Mouse (Mus musculus) hindbrain, postnatal 0 days (tissue): ENCODE results near the gene Apol6. TPM values are rescaled to one million over a fixed set of nuclear protein-coding genes. Genes with fewer than 3 reads are reported as not detected.

ENCODE experiments used
- ATAC-seq: fragments of 200-750 bp; cut with Nextera tagmentation; 2 replicates; pipeline ENCODE4 v1.8.0; 2017; ENCODE audit warnings: mild to moderate bottlenecking, moderate TSS enrichment, moderate library complexity
- DNase-seq: peaks from one replicate; pipeline ENCODE4 v3.0.0-alpha.2; 2015; ENCODE audit warnings: low spot score
- H3K27ac ChIP-seq: fragments of 300-500 bp; sonication (generic); 2 replicates; pipeline ENCODE4 v1.5.1; 2014; ENCODE audit warnings: mild to moderate bottlenecking
- H3K27me3 ChIP-seq: fragments of 300-500 bp; sonication (generic); 2 replicates; pipeline ENCODE4 v1.6.1; 2014; ENCODE audit warnings: low read length, mixed read lengths; ENCODE audit not compliant: insufficient read depth
- H3K36me3 ChIP-seq: fragments of 300-500 bp; sonication (generic); 2 replicates; pipeline ENCODE4 v1.6.1; 2014; ENCODE audit warnings: low read length, mixed read lengths; ENCODE audit not compliant: insufficient read depth
- H3K4me1 ChIP-seq: fragments of 300-500 bp; sonication (generic); 2 replicates; pipeline ENCODE4 v1.6.1; 2014; ENCODE audit warnings: antibody characterized with exemption, low read length, mixed read lengths; ENCODE audit not compliant: insufficient read depth
- H3K4me2 ChIP-seq: fragments of 300-500 bp; sonication (generic); 2 replicates; pipeline ENCODE4 v1.6.1; 2014; ENCODE audit warnings: low read depth, mild to moderate bottlenecking, low read length, moderate library complexity, mixed read lengths
- H3K4me3 ChIP-seq: fragments of 300-500 bp; sonication (generic); 2 replicates; pipeline ENCODE4 v1.5.1; 2014; ENCODE audit warnings: low read length
- H3K9ac ChIP-seq: fragments of 300-500 bp; sonication (generic); replicated peaks from 2 replicates; pipeline ENCODE4 v1.6.1; 2014; ENCODE audit warnings: mild to moderate bottlenecking, low read length, moderate library complexity, mixed read lengths
- H3K9me3 ChIP-seq: fragments of 300-500 bp; sonication (generic); 2 replicates; pipeline ENCODE4 v1.6.1; 2016; ENCODE audit warnings: low read length, mixed read lengths
- CTCF ChIP-seq: IDR thresholded peaks from 2 replicates; pipeline ENCODE4 v1.5.1; 2016; ENCODE audit warnings: antibody characterized with exemption, control low read depth, low read depth
- WGBS: fragments of 180-500 bp; shearing (Covaris S2); extraction: QIAGEN DNeasy Blood & Tissue Kit; methylation state at CpG from one replicate; pipeline ENCODE4 v1.1.7; 2014; 5-methylcytosine and 5-hydroxymethylcytosine counted together
- polyA plus RNA-seq: library from polyadenylated mRNA; unstranded; fragments of >200 nt; fragmentation: Nextera tagmentation; extraction: Ambion mirVana; gene quantifications from 2 replicates; pipeline ENCODE4 v1.2.1, GENCODE M21; 2015
- total RNA-seq: library from RNA; depleted of rRNA; stranded (reverse); fragments of >200 nt; gene quantifications from 2 replicates; pipeline ENCODE4 v1.2.3, GENCODE M21; 2014; rRNA removed

Apol6 gene
- total and polyA plus RNA-seq, 2 experiments from 2014 or later = 1.1 TPM; not detected in 1

DNA sequence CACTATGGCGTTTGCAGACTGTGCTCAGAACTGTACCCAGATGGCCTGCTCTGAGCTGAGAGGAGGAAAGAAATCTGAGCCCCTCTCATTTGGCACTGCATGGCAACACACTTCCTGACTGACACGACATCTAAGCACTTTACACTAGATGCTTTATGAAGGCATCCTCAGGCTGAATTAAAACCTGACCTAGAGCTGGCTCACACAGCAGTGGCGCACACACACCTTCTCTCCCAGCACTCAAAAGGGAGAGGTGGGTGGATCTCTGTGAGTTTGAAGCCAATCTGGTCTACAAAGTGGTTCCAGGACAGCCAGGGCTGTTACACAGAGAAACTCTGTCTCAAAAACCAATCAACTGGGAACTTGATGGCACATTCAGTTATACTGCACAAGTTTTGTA lies 55.2 kb downstream of the Apol6 start:
- 76% methylated on average over 3 of the region's 3 CpGs for WGBS
- Histone ChIP-seq H3K36me3 (peaks cover 40% of the 10 kb centered on the region), H3K4me1 (no peaks in the 10 kb centered on the region), H3K27me3 (no peaks in the 10 kb centered on the region), H3K9ac (no peak overlapping the region), H3K9me3 (no peaks in the 10 kb centered on the region), H3K4me2 (no peak overlapping the region), H3K27ac (no peak overlapping the region), H3K4me3 (no peak overlapping the region)
- ATAC-seq = no peak
- TF ChIP-seq CTCF = no peak
- no peak for DNase-seq

DNA sequence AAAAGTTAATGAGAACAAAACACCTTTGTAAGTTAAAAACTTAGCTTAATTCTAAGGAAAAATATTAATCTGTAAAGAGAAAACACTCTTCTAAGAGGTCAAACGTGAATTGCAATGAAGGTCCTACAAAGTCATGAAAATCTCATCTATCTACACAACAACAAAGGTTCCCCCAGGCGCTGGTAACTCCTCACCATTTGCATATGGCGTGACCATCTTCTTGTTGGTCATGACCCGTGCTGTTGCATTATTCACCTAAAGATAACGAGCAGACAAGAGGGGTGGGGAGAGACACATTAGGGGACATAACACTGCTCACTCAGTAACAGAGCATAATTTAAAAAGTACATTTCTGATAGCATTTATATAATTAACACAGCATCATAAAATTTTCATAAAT lies 58.2 kb downstream of the Apol6 start:
- WGBS = 62% methylated on average over 5 of the region's 5 CpGs
- Histone ChIP-seq H3K4me1 (no peaks in the 10 kb centered on the region), H3K27me3 (no peaks in the 10 kb centered on the region), H3K4me3 (no peak overlapping the region), H3K27ac (no peak overlapping the region), H3K4me2 (no peak overlapping the region), H3K9me3 (no peaks in the 10 kb centered on the region), H3K36me3 (peaks cover 27% of the 10 kb centered on the region), H3K9ac (no peak overlapping the region)
- ATAC-seq = no peak
- TF ChIP-seq CTCF = no peak
- DNase-seq = no peak

DNA sequence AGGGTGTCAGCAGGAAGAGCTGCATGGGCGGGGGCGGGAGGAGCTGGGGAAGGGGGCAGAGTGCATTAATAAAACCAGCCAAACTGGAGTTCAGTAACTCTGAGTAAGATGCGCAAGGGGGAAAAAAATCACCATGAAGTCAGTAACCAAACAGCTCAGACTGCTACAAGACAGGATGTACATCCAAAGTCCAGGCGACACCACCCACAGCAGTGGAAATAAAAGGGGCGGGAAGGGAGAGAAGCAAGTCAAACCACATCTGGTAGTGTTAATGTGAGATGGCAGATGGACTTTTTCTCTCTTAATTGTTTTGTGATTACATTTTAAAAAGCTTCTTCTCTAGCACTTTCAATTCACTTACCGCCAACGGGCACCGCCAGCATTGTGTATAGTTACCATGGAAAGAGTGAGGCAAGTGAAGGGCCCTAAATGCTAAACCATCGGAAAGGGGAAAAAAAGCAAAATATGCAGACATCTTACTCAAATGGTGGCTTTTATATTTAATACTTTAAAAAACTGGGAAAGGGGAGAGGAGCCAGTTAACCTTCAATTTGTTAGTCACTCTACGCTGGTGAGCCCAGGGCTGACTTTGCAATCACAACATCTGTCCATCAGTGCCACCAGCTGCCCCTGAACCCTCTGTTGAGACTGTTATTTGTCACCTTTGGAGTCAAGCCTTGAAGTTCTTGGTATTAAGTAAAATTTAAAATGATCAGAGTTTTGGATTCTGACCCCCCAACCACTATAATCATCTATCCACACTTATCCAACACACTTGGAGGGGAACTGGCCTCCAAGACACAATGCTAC lies 60.0 kb downstream of the Apol6 start:
- no peak overlapping the region for H3K4me3 ChIP-seq
- no peaks in the 10 kb centered on the region for H3K9me3 ChIP-seq
- H3K36me3 ChIP-seq = peaks cover 14% of the 10 kb centered on the region
- H3K4me1 ChIP-seq = no peaks in the 10 kb centered on the region
- no peak for TF ChIP-seq CTCF
- H3K27ac ChIP-seq = no peak overlapping the region
- H3K27me3 ChIP-seq = no peaks in the 10 kb centered on the region
- ATAC-seq (no peak), DNase-seq (no peak)
- no peak overlapping the region for H3K4me2 ChIP-seq
- 52% methylated on average over 10 of the region's 10 CpGs for WGBS
- no peak overlapping the region for H3K9ac ChIP-seq

DNA sequence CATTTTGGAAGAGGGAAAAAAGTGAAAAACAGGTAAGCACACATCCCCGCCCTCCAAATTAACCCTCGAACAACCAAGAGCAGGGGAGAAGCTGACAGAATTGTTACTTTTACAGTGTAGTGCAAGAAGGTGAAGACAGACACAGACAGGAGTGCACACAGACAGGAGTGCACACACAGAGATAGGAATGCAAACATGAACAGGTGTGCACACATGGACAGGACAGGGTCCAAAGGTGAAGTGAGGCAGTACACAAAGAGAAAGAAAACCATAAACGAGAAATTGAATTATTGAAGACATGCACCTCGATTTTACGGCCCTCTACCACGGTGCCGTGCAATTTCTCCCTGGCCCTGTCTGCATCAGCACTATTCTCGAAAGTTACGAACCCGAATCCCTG lies 60.7 kb downstream of the Apol6 start:
- no peak for ATAC-seq
- H3K4me2 ChIP-seq = no peak overlapping the region
- no peaks in the 10 kb centered on the region for H3K9me3 ChIP-seq
- TF ChIP-seq CTCF = no peak
- no peak overlapping the region for H3K9ac ChIP-seq
- peaks cover 14% of the 10 kb centered on the region for H3K36me3 ChIP-seq
- 85% methylated on average over 10 of the region's 10 CpGs for WGBS
- H3K27me3 ChIP-seq = no peaks in the 10 kb centered on the region
- DNase-seq = no peak
- no peak overlapping the region for H3K4me3 ChIP-seq
- H3K4me1 ChIP-seq = no peaks in the 10 kb centered on the region
- no peak overlapping the region for H3K27ac ChIP-seq

Other genes starting within 250 kb of the Apol6 start
- 60.2 and 65.2 TPM in 2 replicates for gene Zfp251, start 173.3 kb upstream of the Apol6 start, total RNA-seq
- 28.8 and 29.9 TPM in 2 replicates for gene Zfp251, start 173.3 kb upstream of the Apol6 start, polyA plus RNA-seq
- 5.3 and 12.2 TPM in 2 replicates for gene Zfp7, start 165.5 kb upstream of the Apol6 start, total RNA-seq
- 4.0 and 4.4 TPM in 2 replicates for gene Zfp7, start 165.5 kb upstream of the Apol6 start, polyA plus RNA-seq
- gene Gm49527, start 165.4 kb upstream of the Apol6 start, total RNA-seq = 0.79 and 2.7 TPM in 2 replicates
- 3.9 and 4.1 TPM in 2 replicates for gene Gm49527, start 165.4 kb upstream of the Apol6 start, polyA plus RNA-seq
- 22.8 and 25.3 TPM in 2 replicates for gene Zfp647, start 119.3 kb upstream of the Apol6 start, total RNA-seq
- 10.8 and 11.1 TPM in 2 replicates for gene Zfp647, start 119.3 kb upstream of the Apol6 start, polyA plus RNA-seq
- 9.7 and 12.2 TPM in 2 replicates for gene 1110038F14Rik, start 96.2 kb upstream of the Apol6 start, total RNA-seq
- gene 1110038F14Rik, start 96.2 kb upstream of the Apol6 start, polyA plus RNA-seq = 42.4 and 46.6 TPM in 2 replicates
- 0.65 TPM in 1 of 2 replicates, not detected in the other for gene Mb, start 5.9 kb downstream of the Apol6 start, total RNA-seq
- gene Mb, start 5.9 kb downstream of the Apol6 start, polyA plus RNA-seq = 0.20 and 0.28 TPM in 2 replicates